Mouse (Mus musculus) left cerebral cortex, postnatal 25 days (tissue): ENCODE data around the gene Rad18. TPM values are rescaled to one million over a fixed set of nuclear protein-coding genes. Genes with fewer than 3 reads are reported as not detected.

ENCODE experiments used
- DNase-seq, 2 experiments: peaks; one replicate each; pipeline ENCODE4 v3.0.0; 2022; ENCODE audit warnings: low spot score in 2 of 2, mixed read lengths in 1 of 2
- intact Hi-C: fragments of 180-260 bp; cut with DNase I; formaldehyde crosslinking; loops from one replicate; pipeline ENCODE4 v1.15.1; 2025
- total RNA-seq, 2 experiments: library from RNA; stranded (reverse); gene quantifications; 2 replicates each; pipeline ENCODE4 v1.2.3; 2021

The Rad18 gene
- total RNA-seq, 2 experiments from 2014 or later, result 5.7 to 6.1 TPM

GRCm38 (mm10) chr6:112694492-112694891 is 2.0 kb downstream of the Rad18 start:
- intact Hi-C loops, result loop anchor here (5.0 kb wide), 1 partner anchor 202 kb away; no protein-coding TSS in a partner anchor
- DNase-seq, result no peak

- intact Hi-C loops, result loop anchor here (5.0 kb wide), 1 partner anchor 199 kb away; no protein-coding TSS in a partner anchor
- DNase-seq, result no peak
Observed at GRCm38 (mm10) chr6:112691523-112691922, 5.0 kb downstream of the Rad18 start.

- intact Hi-C loops, result no loop called here
- no peak for DNase-seq
Observed at GRCm38 (mm10) chr6:112688033-112688432, 8.5 kb downstream of the Rad18 start.

- intact Hi-C loops, result no loop called here
- DNase-seq, result no peak
Observed at GRCm38 (mm10) chr6:112686485-112686884, 10.0 kb downstream of the Rad18 start.

GRCm38 (mm10) chr6:112684065-112684464 is 12.4 kb downstream of the Rad18 start:
- intact Hi-C loops, result no loop called here
- no peak for DNase-seq

- intact Hi-C loops, result no loop called here
- no peak for DNase-seq
Observed at GRCm38 (mm10) chr6:112632071-112632470, 64.4 kb downstream of the Rad18 start.

- intact Hi-C loops, result no loop called here
- DNase-seq, result no peak
Observed at GRCm38 (mm10) chr6:112630291-112630690, 66.2 kb downstream of the Rad18 start.

GRCm38 (mm10) chr6:112628301-112628700 is 68.2 kb downstream of the Rad18 start:
- intact Hi-C loops, result no loop called here
- no peak for DNase-seq

GRCm38 (mm10) chr6:112622321-112622720 is 74.2 kb downstream of the Rad18 start:
- DNase-seq, result no peak
- intact Hi-C loops, result no loop called here

- no peak for DNase-seq
- intact Hi-C loops, result no loop called here
Observed at GRCm38 (mm10) chr6:112620027-112620426, 76.5 kb downstream of the Rad18 start.

GRCm38 (mm10) chr6:112617728-112618318 is 78.7 kb downstream of the Rad18 start:
- DNase-seq, result no peak
- intact Hi-C loops, result no loop called here

GRCm38 (mm10) chr6:112609027-112609426 is 87.5 kb downstream of the Rad18 start:
- no peak for DNase-seq
- intact Hi-C loops, result no loop called here

GRCm38 (mm10) chr6:112603866-112604265 is 92.6 kb downstream of the Rad18 start:
- DNase-seq, result no peak
- intact Hi-C loops, result no loop called here

GRCm38 (mm10) chr6:112594971-112595370 is 101.5 kb downstream of the Rad18 start:
- intact Hi-C loops, result no loop called here

GRCm38 (mm10) chr6:112587912-112588311 is 108.6 kb downstream of the Rad18 start:
- no peak for DNase-seq

More at GRCm38 (mm10) chr6:112594971-112595370, 101.5 kb downstream of the Rad18 start:
- DNase-seq, result no peak

GRCm38 (mm10) chr6:112586999-112587398 is 109.5 kb downstream of the Rad18 start:
- DNase-seq, result no peak
- intact Hi-C loops, result no loop called here

More at GRCm38 (mm10) chr6:112587912-112588311, 108.6 kb downstream of the Rad18 start:
- intact Hi-C loops, result no loop called here

GRCm38 (mm10) chr6:112584961-112585360 is 111.5 kb downstream of the Rad18 start:
- intact Hi-C loops, result no loop called here
- no peak for DNase-seq

- intact Hi-C loops, result no loop called here
- no peak for DNase-seq
Observed at GRCm38 (mm10) chr6:112582022-112582421, 114.5 kb downstream of the Rad18 start.

GRCm38 (mm10) chr6:112577198-112577597 is 119.3 kb downstream of the Rad18 start:
- DNase-seq, result no peak
- intact Hi-C loops, result no loop called here

- intact Hi-C loops, result no loop called here
- DNase-seq, result no peak
Observed at GRCm38 (mm10) chr6:112574558-112574957, 121.9 kb downstream of the Rad18 start.

- intact Hi-C loops, result no loop called here
- peak in 1 of 2 experiments; percentile 19 for DNase-seq
Observed at GRCm38 (mm10) chr6:112570413-112570812, 126.1 kb downstream of the Rad18 start.
